Mouse (Mus musculus) C2C12 (cell line): ENCODE measurements around the gene Gas8. TPM values are rescaled to one million over a fixed set of nuclear protein-coding genes. Genes with fewer than 3 reads are reported as not detected.

Source experiments
- H3K27me3 ChIP-seq: one replicate; pipeline ENCODE4 v1.6.1; 2011; ENCODE audit not compliant: control insufficient read depth, insufficient read depth, insufficient read length
- H3K36me3 ChIP-seq: one replicate; pipeline ENCODE4 v1.6.1; 2011; ENCODE audit not compliant: control insufficient read depth, insufficient read depth
- H3K4me3 ChIP-seq: one replicate; pipeline ENCODE4 v1.5.1; 2011; ENCODE audit warnings: mild to moderate bottlenecking, control low read depth; ENCODE audit not compliant: poor library complexity, insufficient read depth, severe bottlenecking
- H3K79me2 ChIP-seq: one replicate; pipeline ENCODE4 v1.6.1; 2011; ENCODE audit not compliant: control insufficient read depth, insufficient read depth
- H3K79me3 ChIP-seq: one replicate; pipeline ENCODE4 v1.6.1; 2011; ENCODE audit warnings: low read depth, control low read depth
- H3ac ChIP-seq: one replicate; pipeline ENCODE3; 2011; ENCODE audit warnings: low read depth; ENCODE audit not compliant: control insufficient read depth, insufficient read length
- CEBPB ChIP-seq: IDR thresholded peaks from one replicate; pipeline ENCODE4 v1.6.1; 2011; ENCODE audit warnings: low read depth, mild to moderate bottlenecking, control low read depth, moderate library complexity
- CTCF ChIP-seq: IDR thresholded peaks from one replicate; pipeline ENCODE4 v1.5.1; 2011; ENCODE audit not compliant: control insufficient read depth, insufficient read depth, insufficient read length
- FOSL1 ChIP-seq: IDR thresholded peaks from one replicate; pipeline ENCODE4 v1.8.0; 2011; ENCODE audit warnings: mild to moderate bottlenecking, low read length; ENCODE audit not compliant: poor library complexity, insufficient read depth, severe bottlenecking
- MAX ChIP-seq: IDR thresholded peaks from one replicate; pipeline ENCODE4 v1.6.1; 2011; ENCODE audit warnings: mild to moderate bottlenecking, control low read depth
- MYOD1 ChIP-seq: IDR thresholded peaks from one replicate; pipeline ENCODE4 v1.6.1; 2011; ENCODE audit warnings: low read depth; ENCODE audit not compliant: control insufficient read depth, insufficient read length
- MYOG ChIP-seq: IDR thresholded peaks from one replicate; pipeline ENCODE4 v1.6.1; 2011; ENCODE audit not compliant: control insufficient read depth, insufficient read length; ENCODE audit errors: extremely low read depth
- USF1 ChIP-seq: IDR thresholded peaks from one replicate; pipeline ENCODE4 v1.6.1; 2011; ENCODE audit warnings: low read depth, mild to moderate bottlenecking, control low read depth, moderate library complexity
- polyA plus RNA-seq: library from polyadenylated mRNA; unstranded; fragments of >200 nt; fragmentation: generic; extraction: Trizol; gene quantifications from one replicate; pipeline ENCODE4 v1.2.1, GENCODE M21; 2012; ENCODE audit warnings: missing spikeins

Gene Gas8
- polyA plus RNA-seq, 1 experiment = 29.8 TPM

- Histone ChIP-seq H3K79me2 (no peaks in the 10 kb centered on the region), H3K36me3 (peaks cover 63% of the 10 kb centered on the region), H3ac (no peak overlapping the region), H3K27me3 (no peaks in the 10 kb centered on the region), H3K79me3 (no peaks in the 10 kb centered on the region), H3K4me3 (no peak overlapping the region)
- TF ChIP-seq USF1 (no peak), CEBPB (no peak), MYOD1 (no peak), MAX (no peak), MYOG (no peak), FOSL1 (no peak)
Observed at GRCm38 (mm10) chr8:123502192-123502591, 16.4 kb upstream of the Gas8 start.

DNA sequence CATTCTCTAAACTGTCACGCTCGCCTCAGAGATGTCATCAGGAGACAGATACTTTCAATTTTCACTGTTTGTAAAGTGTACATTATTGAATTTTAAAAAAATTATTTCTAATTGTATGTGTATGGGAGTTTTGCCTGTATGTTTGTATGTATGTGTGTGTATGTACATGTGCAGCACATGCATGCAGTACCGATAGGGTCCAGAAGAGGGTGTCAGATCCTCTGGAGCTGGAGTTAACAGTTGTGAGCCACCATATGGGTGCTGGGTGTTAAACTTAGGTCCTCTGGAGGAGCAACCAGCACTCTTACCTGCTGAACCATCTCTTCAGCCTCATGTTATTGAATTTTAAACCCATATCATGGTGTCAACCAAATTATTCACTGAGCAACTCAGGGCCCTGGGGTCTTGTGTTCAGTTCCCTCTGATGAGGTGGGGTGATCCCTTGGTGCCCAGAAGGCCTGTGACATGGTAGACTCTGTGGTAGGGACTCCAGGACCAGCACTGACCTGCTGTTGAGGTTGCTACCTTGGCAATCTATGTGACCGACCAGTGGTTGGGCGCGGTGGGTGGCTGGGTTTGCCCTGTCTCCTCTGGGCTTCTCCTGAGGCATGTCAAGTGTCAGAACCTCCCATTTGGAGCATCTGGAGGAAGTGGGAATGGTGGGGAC, 14.7 kb upstream of the Gas8 start:
- H3K79me2 ChIP-seq = no peaks in the 10 kb centered on the region
- no peaks in the 10 kb centered on the region for H3K27me3 ChIP-seq
- H3K36me3 ChIP-seq = peaks cover 50% of the 10 kb centered on the region
- H3ac ChIP-seq = no peak overlapping the region
- H3K79me3 ChIP-seq = no peaks in the 10 kb centered on the region
- H3K4me3 ChIP-seq = no peak overlapping the region
- TF ChIP-seq MYOD1 (no peak), MYOG (no peak), CTCF (no peak), MAX (no peak), USF1 (no peak), FOSL1 (no peak), CEBPB (no peak)

- Histone ChIP-seq H3ac (no peak overlapping the region), H3K79me2 (no peaks in the 10 kb centered on the region), H3K36me3 (peaks cover 42% of the 10 kb centered on the region), H3K79me3 (no peaks in the 10 kb centered on the region), H3K4me3 (no peak overlapping the region), H3K27me3 (no peaks in the 10 kb centered on the region)
- peak; percentile 24 for TF ChIP-seq MYOD1
- TF ChIP-seq CEBPB = no peak
Observed at GRCm38 (mm10) chr8:123504591-123505195, 13.9 kb upstream of the Gas8 start.

DNA sequence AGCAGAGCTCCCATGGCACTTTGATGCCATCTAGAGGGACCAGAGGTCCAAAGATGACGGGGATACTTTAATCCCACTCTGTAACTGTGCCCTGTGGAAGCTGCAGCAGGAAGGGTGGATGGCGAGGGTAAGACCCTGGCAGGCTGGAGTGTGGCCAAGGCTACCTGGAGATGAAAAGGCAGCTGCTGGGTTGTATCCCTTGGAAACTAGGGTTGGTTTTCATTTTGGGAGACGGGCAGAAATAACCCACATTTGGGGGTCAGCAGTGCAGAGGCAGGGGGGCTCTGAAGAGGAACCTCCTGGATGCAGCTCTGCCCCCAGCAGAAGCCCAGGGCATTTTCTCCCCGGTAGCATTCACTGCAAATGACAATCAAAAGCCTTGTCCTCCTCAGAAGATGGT, 13.4 kb upstream of the Gas8 start:
- no peaks in the 10 kb centered on the region for H3K79me2 ChIP-seq
- no peaks in the 10 kb centered on the region for H3K79me3 ChIP-seq
- no peak for TF ChIP-seq FOSL1
- TF ChIP-seq MAX = no peak
- TF ChIP-seq MYOD1 = no peak
- TF ChIP-seq MYOG = no peak
- no peak for TF ChIP-seq USF1
- no peak for TF ChIP-seq CEBPB
- TF ChIP-seq CTCF = no peak
- H3K4me3 ChIP-seq = no peak overlapping the region
- H3K27me3 ChIP-seq = no peaks in the 10 kb centered on the region
- H3K36me3 ChIP-seq = peaks cover 41% of the 10 kb centered on the region
- no peak overlapping the region for H3ac ChIP-seq

DNA sequence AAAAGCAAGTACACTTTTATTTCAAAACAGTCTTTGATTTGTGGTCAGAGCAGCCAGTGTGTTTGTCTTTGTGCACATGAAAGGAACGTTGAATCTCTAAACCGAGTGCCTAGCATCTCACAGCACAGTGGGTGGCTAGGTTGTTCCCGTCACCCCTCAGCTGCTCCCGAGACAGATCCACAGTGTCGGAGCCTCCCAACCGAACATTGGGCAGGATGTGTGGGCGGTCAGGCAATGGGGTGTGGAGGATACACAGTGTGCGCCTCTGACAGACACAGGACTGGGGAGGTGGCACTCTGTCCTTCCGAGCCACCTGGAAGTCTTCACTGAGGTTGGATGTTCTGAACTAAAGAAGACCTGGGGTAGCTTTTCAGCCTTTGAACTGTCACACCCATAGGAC, 12.9 kb upstream of the Gas8 start:
- TF ChIP-seq MYOD1 = no peak
- TF ChIP-seq FOSL1 = no peak
- no peak for TF ChIP-seq CTCF
- no peak for TF ChIP-seq MAX
- TF ChIP-seq CEBPB = no peak
- Histone ChIP-seq H3K79me2 (no peaks in the 10 kb centered on the region), H3K4me3 (no peak overlapping the region), H3K36me3 (peaks cover 40% of the 10 kb centered on the region), H3K27me3 (no peaks in the 10 kb centered on the region), H3ac (no peak overlapping the region), H3K79me3 (no peaks in the 10 kb centered on the region)

GRCm38 (mm10) chr8:123507153-123507552, 11.5 kb upstream of the Gas8 start:
- Histone ChIP-seq H3K36me3 (peaks cover 26% of the 10 kb centered on the region), H3K79me2 (no peaks in the 10 kb centered on the region), H3K79me3 (no peaks in the 10 kb centered on the region), H3K4me3 (no peak overlapping the region), H3K27me3 (no peaks in the 10 kb centered on the region), H3ac (no peak overlapping the region)
- TF ChIP-seq FOSL1 (no peak), CTCF (no peak), USF1 (no peak), CEBPB (no peak), MYOD1 (no peak), MYOG (no peak), MAX (no peak)
